Mouse (Mus musculus): ENCODE data around the gene Defa31.
"Not testable (repeated sequence)": the region's sequence is repeated elsewhere in the genome, so short reads cannot be mapped to it uniquely, and the experiment has no call there.

The Defa31 gene

GRCm38 (mm10) chr8:21191314-21191713 is at the start of gene Defa31:
TSS of gene Defa31 (plus strand) at chr8:21191614.
- not testable (repeated sequence) for ATAC-seq (ENCODE audit: low TSS enrichment)

GRCm38 (mm10) chr8:21161977-21162376 is 29.4 kb upstream of the Defa31 start, which contains the start of gene Defa22:
TSS of gene Defa22 (plus strand) at chr8:21162277.
- not testable (repeated sequence) for ATAC-seq (ENCODE audit: low TSS enrichment)

DNA sequence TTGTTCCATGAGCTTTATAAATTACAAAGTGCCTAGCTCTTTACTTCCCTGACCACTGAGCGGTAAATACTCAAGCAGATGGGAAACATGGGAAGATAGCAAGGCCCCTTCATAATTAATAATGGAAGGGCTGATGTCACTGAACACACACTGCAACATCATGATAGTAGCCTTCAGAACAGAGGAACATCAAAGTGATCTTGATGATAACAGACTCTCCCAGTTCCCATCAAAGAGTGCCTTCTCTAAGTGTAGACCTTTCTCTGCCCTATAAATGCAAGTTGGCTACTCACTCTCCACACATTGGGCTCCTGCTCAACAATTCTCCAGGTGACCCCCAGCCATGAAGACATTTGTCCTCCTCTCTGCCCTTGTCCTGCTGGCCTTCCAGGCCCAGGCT is 9.8 kb downstream of the Defa31 start, which contains the start of gene Gm15293:
Gm15293 (plus strand) TSS at position 301 of the 400 bp plus-strand sequence.
- not testable (repeated sequence) for ATAC-seq (ENCODE audit: low TSS enrichment)
